Mouse (Mus musculus): ENCODE results near the gene Vps37c.

DNA sequence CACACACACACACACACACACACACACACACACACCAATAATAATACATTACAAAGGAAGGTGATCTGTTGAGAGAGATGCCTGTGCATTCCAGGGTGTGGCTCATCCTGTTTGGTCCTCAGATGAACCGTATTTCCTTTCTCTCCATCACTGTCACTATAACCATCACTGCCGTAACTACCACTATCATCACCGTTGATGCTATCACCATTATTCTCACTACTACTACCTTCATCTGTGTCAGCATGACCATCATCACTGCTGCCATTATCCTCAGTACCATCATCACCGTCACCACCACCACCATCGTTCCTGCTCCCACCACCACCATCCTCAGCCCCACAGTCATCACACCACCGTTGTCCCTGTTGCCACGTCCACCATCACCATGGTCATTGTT, 43.4 kb downstream of the Vps37c start:
- TF ChIP-seq GATA1 (IDR thresholded peaks at IDR 0.05; ENCODE audit: low read length) (no peak), TAL1 (IDR thresholded peaks at IDR 0.05; ENCODE audit: low read length) (no peak)

Data from erythroblast, embryonic 14.5 days (primary cell).